Mouse (Mus musculus) adrenal gland, adult (tissue): Measurements from ENCODE around the gene Smyd3.
A peak's percentile ranks its signal among the peaks of the same experiment; 100 is the strongest.

ENCODE experiments used
- DNase-seq, 2 experiments: peaks; one replicate each; pipeline ENCODE4 v3.0.0; 2022 to 2023; ENCODE audit warnings: low spot score in 1 of 2; ENCODE audit not compliant: inconsistent age in 2 of 2

Gene Smyd3

DNA sequence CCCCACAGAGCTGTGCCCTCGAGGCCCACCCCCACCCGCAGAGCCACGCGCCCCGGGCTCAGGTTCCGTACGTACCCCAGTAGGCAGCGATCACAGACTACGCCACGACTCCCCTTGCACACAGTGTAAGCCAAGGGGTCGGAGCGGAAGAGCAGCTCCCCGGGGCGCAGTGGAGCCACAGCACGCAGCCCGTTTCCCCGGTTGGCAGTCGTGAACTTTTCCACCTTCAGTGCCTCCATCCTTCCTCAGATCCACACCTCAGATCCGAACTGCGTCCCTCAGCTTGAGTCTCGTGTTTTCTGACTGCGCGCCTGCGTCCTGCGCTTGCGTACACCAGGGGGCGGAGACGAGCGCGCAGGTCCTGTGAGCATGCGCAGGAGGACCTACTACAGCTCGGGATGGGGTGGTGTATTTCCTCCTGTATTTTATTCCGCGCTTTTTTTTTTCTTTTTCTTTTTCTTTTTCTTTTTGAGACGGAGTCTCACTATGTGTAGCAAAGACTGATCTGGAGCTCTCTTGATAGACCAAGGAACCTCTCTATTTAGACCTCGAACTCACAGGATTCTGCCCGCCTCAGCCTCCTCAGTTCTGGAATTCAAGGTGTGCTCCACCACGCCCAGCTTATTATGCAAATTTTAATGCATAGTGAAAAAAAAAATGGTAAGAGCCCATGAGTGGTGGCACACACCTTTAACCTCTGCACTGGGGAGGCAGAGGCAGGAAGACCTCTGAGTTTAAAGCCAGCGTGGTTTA lies at the start of gene Smyd3:
TSS of gene Smyd3 (minus strand) at position 329 of the 753 bp plus-strand sequence.
- peak; percentile 86 to 94 for DNase-seq

GRCm38 (mm10) chr1:179567558-179567957 lies 49.7 kb upstream of the Smyd3 start:
- no peak for DNase-seq

DNA sequence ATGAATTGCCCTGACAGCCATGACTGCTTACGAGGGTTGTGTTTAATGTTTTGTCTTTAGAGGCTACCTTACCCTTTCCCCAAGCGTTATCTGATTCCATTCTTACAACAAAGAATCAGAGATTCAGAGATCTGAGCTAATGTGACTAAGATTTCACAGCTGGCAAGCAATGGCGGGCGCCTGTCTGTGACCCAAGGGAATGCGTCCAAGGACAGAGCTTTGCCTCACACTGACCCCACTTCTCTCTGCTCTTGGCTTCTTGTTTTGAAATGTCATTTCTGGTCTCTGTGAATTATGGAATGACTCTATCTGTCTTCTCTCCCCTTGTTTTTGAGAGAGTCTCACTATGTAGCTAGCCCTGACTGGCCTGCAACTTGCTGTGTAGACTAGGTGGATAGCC lies 46.1 kb upstream of the Smyd3 start:
- DNase-seq, result peak; percentile 67 to 91

DNA sequence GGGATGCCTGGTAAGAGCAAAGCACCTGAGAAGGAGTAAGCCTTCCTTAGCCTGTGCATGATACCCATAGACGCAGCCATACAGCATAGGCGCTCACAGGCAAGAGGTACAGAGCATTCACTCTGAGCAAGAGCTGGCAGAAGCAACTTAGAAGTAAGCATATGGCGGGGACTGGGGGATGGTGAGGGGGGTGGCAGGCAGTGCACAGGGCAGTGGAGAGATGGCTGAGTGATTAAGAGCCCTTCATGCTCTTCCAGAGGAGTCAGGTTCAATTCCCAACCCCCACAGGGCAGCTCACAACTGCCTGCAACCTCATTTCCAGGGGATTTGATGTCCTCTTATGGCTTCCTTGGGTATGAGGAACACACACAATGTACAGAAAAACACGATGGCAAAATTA lies 45.4 kb upstream of the Smyd3 start:
- DNase-seq, result no peak

DNA sequence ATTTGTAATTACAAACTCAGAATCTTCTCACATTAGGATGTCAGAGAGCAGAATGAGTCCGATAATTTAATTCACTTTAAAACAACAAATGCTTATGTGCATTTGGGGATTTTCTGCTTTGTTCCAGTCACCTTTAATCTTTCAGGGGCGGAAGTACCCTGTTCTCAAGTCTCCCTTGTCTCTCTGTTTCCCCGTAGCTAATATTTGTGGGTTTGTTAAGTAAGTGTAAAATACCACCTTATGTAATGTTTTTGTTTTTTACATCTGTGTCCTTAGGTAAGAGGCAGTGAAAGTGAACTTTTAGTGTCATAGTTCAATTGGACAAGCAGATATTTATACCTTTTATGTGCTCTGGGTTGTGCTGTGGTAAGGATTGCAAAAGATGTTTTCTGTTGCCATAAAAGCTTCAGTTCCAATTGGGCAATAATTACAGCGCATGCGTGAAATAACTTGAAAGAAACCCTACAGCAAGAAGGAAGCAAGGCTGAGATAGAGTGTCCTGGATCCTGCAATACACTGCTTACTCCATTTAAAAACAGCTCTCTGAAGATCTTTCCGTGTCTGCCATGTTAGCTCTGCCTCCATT lies 43.1 kb upstream of the Smyd3 start:
- DNase-seq, result peak in 1 of 2 experiments; percentile 55

- DNase-seq, result peak in 1 of 2 experiments; percentile 47
Observed at GRCm38 (mm10) chr1:179559446-179560194, 41.8 kb upstream of the Smyd3 start.

DNA sequence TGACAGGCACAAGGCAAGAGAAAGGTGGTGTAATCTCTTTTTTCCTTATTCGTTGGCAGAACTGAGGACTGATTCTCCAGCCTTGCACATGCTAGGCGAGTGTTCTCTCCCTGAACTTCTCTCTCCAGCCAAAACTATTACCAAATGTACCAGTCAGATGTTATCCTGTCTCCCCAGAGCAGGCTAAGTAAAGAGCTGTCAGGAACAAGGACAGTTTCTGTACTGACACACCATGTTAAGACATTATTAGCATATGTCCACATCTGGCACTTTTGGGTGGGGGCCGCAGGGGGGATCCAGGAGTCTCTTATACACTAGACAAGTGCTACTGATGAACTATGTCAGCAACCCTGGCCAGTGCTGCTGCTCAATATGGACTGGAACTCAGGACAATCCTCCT lies 39.1 kb upstream of the Smyd3 start:
- peak in 1 of 2 experiments; percentile 63 for DNase-seq

- DNase-seq, result peak in 1 of 2 experiments; percentile 24
Observed at GRCm38 (mm10) chr1:179553949-179554347, 36.1 kb upstream of the Smyd3 start.

- peak in 1 of 2 experiments; percentile 51 for DNase-seq
Observed at GRCm38 (mm10) chr1:179553197-179553948, 35.5 kb upstream of the Smyd3 start.

DNA sequence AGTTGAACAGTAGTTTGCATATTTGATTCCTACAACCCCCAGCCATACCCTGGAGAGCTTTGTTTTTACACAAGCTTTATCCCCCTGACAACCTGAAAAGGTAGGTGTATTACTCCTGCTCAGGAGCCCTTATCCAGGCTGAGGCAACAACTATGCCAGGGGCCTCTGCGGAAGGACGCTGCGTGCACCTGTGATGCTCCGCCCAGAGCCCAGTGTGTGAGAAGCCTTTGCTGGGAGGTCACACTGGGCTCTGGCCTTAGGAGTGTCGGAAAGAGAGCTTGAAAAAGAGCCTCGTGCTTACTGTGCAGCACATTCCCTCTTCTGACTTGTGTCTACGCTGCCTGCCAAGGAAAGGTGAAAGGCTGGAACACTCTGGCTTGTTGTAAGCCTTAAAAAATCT lies 34.9 kb upstream of the Smyd3 start:
- DNase-seq, result peak in 1 of 2 experiments; percentile 37

- no peak for DNase-seq
Observed at GRCm38 (mm10) chr1:179551921-179552320, 34.1 kb upstream of the Smyd3 start.

DNA sequence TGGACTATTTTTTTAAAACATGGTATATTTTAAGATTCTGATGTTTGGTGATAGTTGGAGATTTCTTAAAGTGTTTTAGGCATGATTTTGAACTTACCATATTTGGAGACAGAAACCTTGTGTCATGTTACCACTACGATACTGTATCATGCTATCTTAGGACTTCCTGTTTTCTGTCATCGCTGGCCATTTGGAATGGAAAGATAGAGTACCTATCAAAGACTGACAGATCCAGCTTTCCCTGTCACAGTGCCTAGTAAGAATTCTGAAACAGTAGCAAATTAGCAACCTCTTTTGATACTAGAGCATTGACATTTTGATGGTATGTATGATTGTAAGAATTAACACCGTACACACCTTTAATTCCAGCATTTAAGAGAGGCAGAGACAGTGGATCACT lies 33.5 kb upstream of the Smyd3 start:
- no peak for DNase-seq

- DNase-seq, result peak in 1 of 2 experiments; percentile 52
Observed at GRCm38 (mm10) chr1:179548996-179549752, 31.3 kb upstream of the Smyd3 start.

- DNase-seq, result peak in 1 of 2 experiments; percentile 57
Observed at GRCm38 (mm10) chr1:179548220-179548619, 30.4 kb upstream of the Smyd3 start.

- DNase-seq, result peak in 1 of 2 experiments; percentile 69
Observed at GRCm38 (mm10) chr1:179547176-179547575, 29.3 kb upstream of the Smyd3 start.

DNA sequence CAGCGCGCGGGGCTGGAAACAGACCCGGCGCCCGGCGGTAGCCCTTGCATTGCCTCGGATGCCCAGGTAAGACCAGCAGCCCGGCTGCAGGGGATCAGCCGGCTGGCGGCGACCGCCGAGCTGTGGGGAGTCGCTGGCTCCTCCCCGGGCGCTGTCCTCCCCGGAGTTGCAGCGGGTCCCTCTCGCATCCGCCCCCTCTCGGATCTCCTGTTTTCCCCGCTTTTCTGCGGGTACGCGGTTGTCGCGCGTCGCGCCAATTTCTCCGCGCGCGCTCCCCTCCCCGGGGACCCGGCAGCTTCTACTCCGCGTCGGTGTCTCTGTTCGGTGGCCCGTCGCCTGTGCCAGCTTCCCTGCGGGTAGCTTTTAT lies 28.7 kb upstream of the Smyd3 start:
- no peak for DNase-seq

DNA sequence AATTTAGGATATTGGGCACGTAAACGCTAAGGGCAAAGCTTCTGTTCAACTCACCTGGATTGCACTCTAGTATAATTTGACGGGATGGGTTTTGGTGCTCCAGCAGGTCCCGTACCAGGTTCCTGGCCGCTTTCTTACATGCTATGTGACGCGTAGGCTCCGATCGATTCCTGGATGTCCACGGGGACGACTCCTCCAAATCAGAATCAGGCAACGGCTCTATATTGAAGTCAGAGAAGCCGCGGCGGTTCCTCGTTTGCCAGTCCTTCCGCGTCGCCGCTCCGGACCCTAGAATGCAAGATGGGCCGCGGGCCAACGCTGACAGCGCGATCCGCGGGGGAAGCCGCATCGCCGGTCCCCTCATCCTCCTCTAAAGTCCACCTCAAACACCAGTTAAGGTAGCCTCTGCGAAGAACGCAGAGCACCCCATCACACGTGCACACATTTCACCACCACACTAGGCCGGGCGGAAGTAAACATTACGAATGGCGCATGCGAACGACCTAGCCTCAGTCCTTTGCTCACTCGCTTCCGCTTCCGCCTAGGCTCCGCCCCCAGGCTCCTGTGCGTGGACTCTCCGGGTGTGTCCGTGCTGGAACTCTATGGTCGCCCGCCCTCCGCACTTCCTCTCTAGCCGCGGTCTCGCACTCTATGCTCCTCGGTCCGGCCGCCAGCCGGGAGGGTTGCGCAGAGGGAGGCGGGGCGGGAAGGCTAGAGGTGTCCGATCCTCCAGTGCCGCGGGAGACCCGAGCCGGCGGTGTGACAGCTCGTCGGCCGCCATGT lies 28.1 kb upstream of the Smyd3 start, which contains the start of the genes Tfb2m and Cnst:
TSS of gene Tfb2m (minus strand) at position 500 of the 783 bp plus-strand sequence.
TSS of gene Cnst (plus strand) at position 603 of the 783 bp plus-strand sequence.
- DNase-seq, result peak; percentile 99 to 100

DNA sequence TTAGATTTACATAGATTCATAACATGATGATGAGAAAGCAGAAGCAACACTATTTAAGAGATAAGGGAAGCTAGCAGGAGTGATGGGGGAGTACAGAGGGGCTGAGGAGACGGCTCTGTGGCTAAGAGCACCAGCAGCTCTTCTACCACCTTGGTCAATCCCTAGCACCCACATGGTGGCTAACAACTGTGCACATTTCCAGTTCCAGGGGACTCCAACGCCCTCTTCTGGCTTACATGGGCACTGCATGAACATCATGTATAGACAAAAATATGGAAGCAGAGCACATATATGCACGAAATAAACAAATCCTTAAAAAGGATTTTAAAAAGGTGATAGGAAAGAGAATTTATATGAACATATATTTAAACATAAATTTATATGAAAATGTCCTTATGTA lies 23.7 kb upstream of the Smyd3 start:
- DNase-seq, result no peak

- DNase-seq, result no peak
Observed at GRCm38 (mm10) chr1:179539887-179540286, 22.0 kb upstream of the Smyd3 start.
